Mouse (Mus musculus) right cerebral cortex, postnatal 4 days (tissue): ENCODE data around the gene Zfp282.
"Not testable (repeated sequence)": the region's sequence is repeated elsewhere in the genome, so short reads cannot be mapped to it uniquely, and the experiment has no call there.

Experiments used
- DNase-seq: peaks from one replicate; pipeline ENCODE4 v3.0.0-alpha.2; 2022

The Zfp282 gene

DNA sequence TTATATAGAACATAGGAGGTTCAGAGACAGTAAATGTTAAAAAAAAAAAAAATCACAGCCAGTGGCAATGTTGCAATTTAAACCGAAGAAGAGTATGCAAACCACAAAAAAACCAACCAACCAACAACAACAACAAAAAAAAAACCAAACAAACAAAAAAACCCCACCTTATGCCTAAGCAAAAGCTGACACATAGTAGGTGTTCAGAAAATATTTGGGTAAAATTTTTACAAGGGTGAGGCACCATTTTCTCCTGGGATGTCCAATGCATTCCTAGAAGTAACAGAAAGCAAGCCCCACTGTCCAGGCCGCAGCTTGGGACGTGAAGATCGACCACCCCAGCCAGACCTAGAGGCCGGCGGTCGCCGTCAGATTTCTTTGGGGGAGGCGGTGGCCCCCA, at the start of gene Zfp282:
Gene Zfp282, plus strand, starts transcription at position 147 of the 400 bp plus-strand sequence.
- no peak for DNase-seq

DNA sequence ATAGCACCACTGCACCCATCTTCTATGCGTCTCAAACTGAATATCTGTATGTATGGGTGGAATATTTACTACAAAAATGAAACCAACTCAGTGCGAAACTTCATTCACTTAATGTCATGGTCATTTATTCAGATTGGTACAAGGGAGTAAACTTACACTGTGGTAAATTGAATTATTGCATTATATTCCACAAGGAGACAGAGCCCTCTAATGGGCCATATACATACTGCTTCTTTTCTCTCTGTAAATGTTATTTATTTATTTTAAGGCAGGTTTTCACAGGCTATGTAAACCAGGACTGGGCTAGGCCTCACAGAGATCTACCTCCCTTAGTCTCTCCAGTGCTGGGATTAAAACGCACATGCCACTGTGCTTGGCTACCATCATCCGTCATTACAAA, 49.5 kb upstream of the Zfp282 start:
- DNase-seq: no peak

DNA sequence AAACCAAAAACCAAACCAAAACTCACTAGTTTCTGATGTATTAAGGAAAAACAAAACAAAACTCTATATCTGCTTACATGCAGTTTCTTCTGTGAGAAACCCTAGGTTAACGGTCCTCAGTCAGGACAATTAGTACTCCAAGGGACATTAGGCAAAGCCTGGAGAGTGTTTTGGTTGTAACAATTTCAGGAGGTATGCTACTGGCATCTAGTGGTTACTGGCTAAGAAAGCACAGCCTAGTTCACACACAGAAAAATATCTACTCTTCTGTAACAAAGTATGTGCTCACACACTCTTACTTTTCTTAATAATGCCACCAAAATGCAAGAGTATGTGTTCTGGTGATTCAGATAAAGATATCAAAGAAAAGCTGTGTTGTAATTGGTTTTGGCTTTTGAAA, 48.1 kb upstream of the Zfp282 start:
- DNase-seq: no peak

DNA sequence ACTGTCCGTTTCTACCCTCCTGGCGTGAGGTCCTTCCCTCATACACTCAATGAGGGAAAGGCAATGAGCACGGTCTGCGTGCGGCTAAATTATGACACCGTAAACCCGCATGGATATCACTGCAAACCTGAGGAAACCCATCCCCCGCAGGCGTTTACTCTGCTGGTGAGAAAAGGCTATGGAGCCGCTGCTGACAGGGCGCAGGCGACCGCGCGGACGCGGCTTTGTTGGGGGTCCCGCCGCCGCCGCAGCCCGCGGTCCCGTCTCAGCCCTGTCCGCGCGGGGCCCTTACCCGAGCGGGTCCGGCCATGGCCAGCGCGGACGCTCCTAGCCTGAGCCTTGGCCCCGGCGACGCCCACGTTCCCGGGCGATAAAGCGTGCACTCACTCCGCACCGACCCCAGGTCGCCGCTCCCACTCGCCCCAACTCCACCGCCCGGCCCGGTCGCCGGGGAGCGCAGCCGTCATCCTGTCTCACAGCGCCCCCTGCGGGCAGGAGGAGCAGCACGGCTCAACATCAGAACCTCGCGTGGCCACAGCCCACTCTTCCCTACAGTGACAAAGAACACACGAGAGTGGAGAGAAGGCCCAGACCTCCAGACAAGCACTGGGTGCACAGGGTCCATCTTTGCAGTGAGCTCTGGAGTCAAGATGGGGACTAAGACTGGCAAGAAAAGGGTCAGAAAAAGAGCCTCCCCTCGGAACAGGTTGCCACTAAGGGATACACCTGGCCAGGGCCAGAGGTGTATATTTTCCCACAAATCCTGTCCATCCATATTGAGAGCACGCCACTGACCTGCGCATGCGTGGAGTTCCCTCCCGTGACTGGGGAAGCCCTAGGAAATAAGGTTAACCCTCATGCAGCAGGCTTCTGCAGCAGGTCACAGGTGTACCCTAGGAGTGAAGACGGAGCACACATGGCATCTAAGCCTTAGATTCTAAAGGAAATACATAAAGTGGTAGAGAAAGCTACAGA, 46.6 kb upstream of the Zfp282 start, which contains the start of gene Zfp786:
Gene Zfp786, minus strand, starts transcription at position 764 of the 975 bp plus-strand sequence.
- DNase-seq: peak; percentile 98

DNA sequence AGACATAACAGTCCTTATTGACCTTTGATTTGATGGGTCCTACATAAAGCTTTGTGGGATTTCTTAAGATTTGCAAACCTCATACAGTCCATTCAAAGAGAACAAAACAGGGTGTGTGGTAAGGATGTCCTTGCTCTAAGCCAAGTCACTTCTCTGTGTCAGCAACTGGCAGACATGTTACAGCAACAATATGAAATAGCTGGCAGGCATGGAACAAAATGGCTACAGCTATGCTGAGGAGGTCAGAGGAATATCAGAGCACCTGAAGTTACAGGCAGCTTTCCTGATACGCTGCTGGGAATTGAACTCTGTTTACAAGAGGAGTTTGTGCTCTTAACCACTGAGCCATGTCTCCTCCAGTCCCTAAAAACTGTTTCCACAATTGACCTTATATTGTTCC, 44.8 kb upstream of the Zfp282 start:
- DNase-seq: no peak

DNA sequence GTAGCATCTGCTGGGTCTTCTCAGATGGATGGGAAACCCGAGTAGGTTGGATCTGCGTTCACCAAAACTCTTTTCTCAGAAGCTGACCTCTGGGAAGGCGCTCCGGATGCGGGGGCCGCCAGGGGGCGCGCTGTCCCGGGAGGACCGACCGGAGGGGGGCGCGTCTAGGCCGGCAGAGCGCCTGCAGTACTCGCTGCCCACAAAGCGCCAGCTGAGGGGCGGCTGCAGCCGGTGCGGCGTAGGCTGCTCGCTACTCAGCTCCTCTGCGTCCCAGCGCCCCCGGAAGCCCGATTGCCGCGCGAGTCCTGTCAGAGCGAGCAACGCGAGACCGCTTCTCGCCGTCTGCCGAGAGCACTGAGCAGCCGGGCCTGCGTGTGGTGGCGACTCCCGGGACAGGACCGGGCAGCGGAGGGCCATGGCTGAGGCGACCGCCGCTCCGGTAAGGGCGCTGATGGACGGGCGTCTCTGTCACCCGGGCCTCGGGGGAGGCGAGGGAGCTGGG, 41.5 kb upstream of the Zfp282 start, which contains the start of gene Zfp398:
Gene Zfp398, plus strand, starts transcription at position 180 of the 502 bp plus-strand sequence.
- peak; percentile 98 for DNase-seq

DNA sequence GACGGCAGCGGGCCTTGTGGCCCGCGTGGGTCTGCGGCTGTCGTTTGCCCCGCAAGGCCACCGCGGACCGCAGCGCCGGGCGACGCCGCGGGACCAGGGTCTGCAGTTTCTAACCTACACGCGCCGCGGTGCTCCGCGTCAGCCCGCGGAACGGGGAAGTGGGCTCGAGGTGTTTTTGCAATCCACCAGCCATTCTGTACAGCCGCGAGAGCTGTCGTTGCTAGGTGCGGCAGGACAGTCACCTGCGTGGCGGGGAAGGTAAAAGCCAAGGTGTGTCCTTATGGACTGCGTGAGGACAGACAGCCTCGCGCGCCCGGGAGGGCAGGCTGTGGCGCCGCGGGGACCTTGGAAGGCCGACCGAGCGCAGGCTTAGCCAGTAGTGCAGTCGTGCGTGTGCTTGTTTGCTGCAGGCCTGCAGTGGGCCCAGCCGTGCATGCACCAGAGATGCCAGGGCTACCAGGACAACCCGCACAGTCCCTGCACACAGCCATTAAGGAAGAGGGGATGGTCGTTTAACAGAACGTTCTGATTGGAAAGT, 41.0 kb upstream of the Zfp282 start:
- peak; percentile 43 for DNase-seq

DNA sequence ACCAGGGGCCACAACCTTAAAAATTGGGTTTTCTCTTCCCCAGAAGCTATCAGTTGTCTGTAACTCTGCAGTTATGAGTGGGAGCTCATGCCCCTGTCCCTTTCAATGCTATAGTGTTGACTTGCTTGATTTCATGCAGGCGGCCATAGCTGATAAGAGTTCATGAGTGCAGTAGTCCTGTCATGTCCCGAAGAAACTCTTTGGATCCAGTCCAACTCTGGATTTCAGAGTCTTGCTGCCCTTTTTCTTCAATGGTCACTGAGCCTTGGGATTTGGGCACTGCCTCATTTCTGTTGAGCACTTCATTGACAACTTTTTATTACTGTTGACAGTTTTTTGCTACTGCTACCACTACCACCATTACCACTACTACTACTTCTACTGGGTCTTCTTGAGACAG, 39.4 kb upstream of the Zfp282 start:
- no peak for DNase-seq

DNA sequence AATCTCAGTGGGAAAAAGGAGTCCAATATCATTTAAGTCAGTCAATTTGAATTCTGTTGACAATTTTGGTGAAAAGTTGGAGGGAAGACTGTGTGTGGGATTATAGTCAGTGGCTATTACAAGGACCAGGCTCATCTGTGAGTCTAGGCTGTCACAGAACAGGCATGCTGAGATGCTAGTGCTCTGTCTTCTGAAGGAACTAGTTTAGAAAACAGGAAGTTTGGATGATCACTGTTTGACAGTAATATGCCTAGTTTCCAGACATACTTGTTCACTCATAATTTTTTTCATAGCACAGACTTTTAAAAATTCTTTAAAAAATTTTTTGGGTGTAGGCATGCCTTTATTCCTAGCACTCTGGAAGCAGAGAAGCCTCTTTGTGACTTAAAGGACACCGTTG, 35.9 kb upstream of the Zfp282 start:
- no peak for DNase-seq

DNA sequence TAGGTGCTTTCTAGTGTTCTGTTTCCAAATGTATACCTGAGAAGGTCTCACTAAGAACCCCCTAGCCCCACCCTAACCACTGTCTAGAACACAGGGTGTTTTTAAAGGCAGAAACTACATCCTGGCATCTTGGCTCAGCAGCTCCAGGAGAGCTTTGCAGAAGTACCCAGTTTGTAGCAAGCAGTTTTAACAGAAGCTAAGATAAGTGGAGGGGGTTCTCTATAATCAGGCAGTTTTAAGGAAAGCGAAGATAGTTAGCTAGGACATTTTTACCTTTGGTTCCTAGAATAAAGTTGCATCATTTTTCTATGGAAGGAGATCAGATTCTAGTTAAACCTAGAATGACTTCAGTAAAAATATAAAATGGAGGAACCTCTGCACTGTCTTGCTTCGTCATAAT, 35.2 kb upstream of the Zfp282 start:
- DNase-seq: no peak

DNA sequence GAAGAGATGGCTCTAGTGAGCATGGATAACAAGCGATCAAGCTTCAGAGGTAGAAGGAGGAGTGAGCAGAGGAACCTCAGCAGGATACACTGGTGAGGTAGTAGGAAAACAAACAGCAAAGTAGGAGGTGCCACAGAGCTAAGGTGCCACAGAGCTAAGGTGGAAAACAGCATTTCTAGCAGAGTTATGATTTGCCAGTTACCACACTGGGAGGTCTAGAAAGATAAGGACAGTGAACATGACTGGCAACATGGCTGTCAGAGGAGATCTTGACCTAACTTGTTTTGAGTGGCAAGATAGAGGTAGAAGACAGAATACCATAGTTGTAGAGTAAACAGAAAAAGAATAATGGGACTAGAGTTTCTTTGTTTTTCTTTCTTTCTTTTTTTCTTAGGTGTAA, 34.7 kb upstream of the Zfp282 start:
- no peak for DNase-seq

DNA sequence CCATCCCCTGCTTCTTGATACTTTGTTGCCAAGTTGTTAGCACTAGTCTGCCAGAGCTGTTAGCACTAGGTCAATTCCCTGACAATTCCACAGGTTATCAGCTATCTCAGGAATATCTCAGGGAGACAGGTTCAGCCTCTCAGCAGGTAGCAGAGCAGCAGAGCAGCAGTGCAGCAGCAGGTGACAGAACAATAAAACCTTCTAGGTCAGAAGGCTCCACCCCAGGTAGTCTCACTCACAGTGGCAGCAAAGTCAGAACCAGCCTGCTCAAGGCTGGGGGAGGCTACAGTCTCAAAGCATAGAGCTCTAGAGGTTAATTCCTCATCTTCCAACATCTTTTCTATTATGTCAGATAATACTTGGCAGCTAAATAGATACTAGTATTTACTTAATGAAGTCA, 31.2 kb upstream of the Zfp282 start:
- no peak for DNase-seq

DNA sequence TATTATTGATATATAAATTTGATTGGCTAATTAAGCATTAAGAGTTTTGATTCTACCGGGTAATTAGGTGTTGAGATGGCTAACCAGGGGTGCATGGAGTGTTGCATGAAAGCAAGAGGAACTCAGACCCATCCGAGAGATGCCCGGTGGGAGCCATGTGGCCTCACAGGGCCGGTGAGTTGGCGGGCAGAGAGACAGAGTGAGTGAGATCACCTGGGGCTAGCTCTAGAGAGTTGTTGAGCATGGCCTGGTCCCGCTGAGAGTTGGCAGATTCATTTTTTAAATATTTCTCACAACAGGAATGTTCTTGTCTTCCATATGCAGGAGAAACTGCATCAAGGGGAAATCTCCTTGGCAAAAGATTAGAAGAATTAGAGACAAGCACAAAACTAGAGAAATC, 19.8 kb upstream of the Zfp282 start:
- no peak for DNase-seq

DNA sequence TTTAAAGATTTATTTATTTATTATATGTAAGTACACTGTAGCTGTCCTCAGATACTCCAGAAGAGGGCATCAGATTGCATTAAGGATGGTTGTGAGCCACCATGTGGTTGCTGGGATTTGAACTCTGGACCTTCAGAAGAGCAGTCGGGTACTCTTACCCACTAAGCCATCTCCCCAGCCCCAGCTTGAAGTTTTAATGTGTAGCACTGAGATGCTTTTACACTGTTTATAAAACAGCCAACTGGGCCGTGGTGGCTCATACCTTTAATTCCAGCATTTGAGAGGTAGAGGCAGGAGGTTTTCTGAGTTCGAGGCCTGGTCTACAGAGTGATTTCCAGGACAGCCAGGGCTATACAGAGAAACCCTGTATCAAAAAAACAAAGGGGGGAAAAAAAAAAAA, 19.3 kb upstream of the Zfp282 start:
- DNase-seq: not testable (repeated sequence)

DNA sequence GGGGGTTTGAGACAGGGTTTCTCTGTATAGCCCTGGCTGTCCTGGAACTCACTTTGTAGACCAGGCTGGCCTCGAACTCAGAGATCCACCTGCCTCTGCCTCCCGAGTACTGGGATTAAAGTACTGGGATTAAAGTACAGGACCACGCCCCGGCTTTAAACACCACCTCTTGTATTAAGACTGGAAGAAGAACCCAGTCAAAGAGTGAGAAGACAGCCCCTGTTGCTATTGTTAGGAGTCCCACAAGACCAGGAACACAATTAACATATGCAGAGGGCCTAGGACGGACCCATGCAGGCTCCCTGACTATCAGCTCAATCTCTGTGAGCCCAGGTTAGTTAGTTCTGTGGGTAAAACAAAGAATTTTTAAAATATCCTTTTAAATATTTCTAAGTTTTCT, 4.7 kb upstream of the Zfp282 start:
- DNase-seq: no peak

DNA sequence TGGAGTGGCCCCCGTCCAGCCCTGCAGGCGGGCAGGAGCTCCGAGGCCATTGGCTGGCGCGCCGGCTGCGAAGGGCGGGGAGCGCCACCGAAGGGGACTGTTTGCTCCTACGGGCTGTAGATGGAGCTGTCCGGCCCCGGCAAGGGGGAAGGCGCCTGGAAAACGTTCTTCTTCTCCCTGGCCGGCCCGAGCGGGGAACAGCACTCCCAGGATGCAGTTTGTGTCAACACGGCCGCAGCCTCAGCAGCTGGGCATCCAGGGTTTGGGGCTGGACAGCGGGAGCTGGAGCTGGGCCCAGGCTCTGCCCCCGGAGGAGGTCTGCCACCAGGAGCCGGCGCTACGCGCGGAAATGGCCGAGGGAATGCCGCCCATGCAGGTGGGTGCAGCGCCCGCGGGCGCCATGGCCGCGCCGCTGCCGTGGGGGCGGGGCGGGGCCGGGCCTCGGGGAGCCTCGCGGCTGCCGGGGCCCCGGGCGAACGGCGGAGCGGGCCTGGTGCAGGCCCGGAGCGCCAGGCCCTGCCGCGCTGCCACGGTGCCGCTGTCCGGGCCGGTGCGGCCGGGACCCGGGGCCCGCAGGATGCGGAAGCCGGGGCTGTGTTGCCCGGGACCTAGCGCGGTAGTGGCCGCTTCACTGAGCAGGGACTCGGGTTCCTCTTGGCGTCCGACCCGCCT, 593 bp downstream of the Zfp282 start:
- DNase-seq: peak; percentile 86

DNA sequence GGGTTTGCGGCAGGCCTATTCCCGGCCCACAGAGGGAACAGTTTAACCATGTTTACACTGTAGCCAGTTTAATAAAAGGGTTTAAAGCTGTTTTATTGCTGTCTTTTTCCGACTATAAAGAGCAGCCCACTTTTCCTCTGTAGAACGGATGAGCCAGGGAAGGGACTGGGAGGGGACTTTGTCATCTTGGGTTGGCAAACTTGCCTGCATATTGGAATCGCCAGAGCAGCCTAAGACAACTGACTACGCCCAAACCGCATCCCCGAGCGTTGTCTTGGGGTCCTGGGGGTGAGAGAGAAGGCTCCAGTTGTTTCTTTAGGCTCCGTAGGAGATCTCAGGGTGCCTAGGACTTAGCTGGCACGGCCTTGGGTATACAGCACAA, 1.1 kb downstream of the Zfp282 start:
- no peak for DNase-seq

DNA sequence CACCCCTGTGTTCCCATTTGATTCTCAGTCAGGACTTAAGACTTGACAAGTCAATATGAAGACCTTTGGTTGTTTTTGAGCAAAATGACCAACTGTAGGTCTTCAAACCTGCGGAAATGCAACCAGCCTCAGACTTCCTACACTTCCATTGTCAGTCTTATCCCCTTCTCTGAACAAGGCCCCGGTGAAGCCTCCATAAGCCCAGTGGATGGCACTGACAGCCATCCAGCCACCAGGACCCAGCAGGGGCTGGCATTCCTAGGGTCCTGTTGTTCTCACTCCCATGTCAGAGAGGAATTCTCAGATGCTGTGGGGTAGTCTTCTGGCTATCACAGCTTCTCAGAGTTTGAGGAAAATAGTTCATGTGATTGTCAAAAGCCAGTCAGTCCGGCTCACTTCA, 1.6 kb downstream of the Zfp282 start:
- no peak for DNase-seq

DNA sequence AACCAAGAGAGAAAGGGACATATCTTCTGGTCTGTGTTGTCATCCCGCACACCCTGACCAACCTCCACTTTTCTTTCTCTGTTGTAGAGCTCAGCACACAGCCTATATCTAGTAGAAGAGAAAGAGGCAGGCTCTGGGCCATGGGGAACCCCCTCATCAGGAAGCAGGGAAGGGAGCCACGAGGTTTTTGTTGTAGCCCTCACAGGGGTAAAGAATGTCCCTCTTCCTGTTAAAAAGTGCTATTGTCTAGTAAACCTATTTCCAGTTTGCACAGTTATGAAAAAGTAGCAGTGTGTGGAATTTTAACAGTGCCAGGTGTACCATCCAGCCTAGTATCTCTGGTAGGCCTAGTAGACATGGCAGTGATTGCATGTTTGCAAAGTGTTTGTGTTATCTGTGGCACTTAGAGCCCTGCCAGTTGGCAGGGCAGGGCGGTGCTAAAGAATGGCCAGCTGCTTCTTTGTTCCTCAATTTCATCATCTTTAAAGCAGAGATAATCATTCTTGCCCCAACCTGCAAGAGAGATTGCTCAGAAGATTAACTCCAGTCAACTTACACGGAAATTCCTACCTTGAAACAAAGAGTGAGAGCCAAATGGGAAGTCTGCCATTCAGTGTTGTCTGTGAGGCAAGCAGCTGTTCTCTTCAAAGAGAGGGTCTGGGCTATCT, 2.2 kb downstream of the Zfp282 start:
- DNase-seq: no peak

DNA sequence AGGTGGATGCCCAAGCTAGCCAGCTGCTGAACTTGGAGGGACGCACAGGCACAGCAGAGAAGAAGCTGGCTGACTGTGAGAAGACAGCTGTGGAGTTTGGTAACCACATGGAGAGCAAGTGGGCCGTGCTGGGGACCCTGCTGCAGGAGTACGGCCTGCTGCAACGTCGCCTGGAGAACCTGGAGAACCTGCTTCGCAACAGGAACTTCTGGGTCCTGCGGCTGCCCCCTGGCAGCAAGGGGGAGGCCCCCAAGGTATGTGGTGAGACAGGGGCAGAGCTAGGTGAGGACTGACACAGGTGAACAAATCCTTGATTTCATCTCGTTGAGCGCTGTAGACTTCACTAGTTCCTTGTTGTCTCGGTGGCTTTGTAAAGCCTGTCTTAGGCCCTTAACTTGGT, 3.2 kb downstream of the Zfp282 start:
- DNase-seq: no peak

DNA sequence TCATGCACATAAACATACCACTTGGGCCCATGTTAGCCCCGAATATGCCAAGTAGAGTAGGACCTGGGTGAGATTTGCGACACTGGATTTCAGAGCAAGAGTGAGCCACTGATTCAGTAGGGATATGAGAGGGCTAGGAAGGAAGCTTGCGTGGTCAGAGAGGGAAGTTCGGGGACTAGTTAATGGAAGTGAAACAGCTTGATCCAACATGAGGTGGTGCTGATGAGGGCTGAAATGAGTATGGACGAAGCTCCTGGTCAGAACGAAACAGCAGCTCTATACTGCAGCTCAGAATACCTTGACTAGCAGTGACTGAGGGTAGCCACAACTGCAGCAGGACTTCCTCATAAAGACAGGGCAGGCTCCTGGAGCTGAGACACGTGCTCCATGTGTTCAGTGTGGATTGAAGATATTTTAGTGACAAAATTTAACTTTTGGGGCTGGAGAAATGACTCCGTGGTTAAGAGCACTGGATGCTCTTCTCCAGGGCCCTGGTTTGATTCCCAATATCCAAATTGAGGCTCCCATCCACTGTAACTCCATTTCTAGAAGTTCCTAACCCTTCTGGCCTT, 11.9 kb downstream of the Zfp282 start:
- no peak for DNase-seq

DNA sequence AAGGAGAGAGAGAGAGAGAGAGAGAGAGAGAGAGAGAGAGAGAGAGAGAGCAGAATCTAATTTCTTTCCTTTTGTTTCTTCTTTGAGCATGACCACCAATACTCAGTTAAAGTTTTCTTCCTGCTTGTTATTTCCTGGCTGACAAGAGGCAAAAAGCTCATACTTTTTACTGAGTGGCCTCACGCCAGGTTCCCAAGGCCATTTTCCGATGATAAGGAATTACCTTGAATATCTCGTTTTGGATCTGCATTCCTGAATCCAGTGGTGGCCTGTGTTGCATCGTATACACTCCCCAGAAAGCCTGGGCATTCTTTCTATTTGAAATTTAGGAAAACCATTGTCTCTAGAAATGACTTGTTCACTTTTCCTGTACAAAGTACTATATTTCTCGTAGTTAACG, 22.4 kb downstream of the Zfp282 start:
- DNase-seq: no peak

DNA sequence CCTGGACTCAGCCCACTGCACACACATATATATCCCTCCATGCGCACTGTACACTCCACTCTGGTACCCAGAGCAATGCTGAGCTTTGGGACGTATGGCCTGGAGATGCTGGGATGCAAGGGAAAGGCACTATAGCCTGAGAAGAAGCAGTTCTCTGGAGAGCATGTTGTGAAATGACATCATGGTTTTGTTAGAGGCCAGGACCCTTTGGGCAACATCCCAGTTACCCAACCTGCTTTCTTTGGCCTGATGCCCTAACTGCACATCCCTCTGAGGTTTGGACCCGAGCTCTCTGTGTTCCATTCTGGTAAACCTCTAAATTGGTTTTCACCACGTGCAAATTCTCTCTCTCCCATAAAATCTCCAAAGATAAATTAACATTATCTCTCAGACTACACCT, 26.6 kb downstream of the Zfp282 start:
- DNase-seq: no peak
